In the genomic region with DNA sequence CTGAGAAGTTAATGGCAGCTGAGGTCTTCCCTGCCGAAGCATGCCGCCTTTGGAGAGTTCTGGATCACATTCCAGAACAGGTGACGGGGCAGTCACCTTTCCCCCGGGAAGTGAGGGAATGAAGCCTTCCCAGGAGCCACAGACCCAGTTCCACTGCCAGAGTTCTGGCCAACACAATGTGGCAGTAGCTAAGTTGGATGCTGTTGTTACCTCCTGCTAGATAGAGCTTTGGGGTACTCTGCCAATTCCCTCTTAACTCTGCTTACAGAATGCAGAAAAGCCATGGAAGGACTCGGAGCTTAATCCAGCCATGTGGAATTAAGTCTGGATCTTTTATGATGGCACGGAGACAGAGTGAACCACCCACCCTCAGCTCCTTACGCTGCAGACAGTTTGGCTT, we compare ENCODE assay signal across 23 mouse cellular contexts.
DNase-seq lines count a peak whose midpoint lies in the region; ATAC-seq and TF ChIP-seq lines count a peak whose summit lies in the region.
"Had no signal": no experiment of that assay in that cellular context is flagged by ENCODE, and none has a peak within 500 bp of the region (broad histone marks: within the 10 kb centered on the region; RNA-seq: fewer than 3 reads in every experiment).

No protein-coding gene starts in this region.

- H3K4me3 ChIP-seq in layer of hippocampus, adult 2 months = no peak overlapping the region
- H3K4me3 ChIP-seq: embryonic facial prominence, embryonic 10.5 days; embryonic facial prominence, embryonic 13.5 days; erythroblast, embryonic 14.5 days; forebrain, embryonic 12.5 days; forebrain, embryonic 15.5 days; hindbrain, embryonic 12.5 days; intestine, embryonic 15.5 days had no signal

- no peak for TF ChIP-seq CTCF in layer of hippocampus, adult 2 months (conservative IDR thresholded peaks at IDR 0.05)

- ATAC-seq in cerebellum, adult (ENCODE audit: insufficient number of reproducible peaks, low FRiP score, low TSS enrichment) = peak; percentile 46; the same call in 1 of the 2 replicates
- ATAC-seq: activated CD4-positive, CD25-positive, alpha-beta regulatory T cell, adult 4 months; forebrain, embryonic 15.5 days; hindbrain, embryonic 16.5 days; intestine, embryonic 15.5 days had no signal

- peak overlapping the region; percentile 25; the same call in 1 of the 2 replicates for H3K27ac ChIP-seq in layer of hippocampus, adult 2 months
- H3K27ac ChIP-seq: embryonic facial prominence, embryonic 10.5 days; embryonic facial prominence, embryonic 13.5 days; forebrain, embryonic 12.5 days; forebrain, embryonic 15.5 days; hindbrain, embryonic 12.5 days; intestine, embryonic 15.5 days had no signal

- DNase-seq in cerebellum, postnatal 4 days (ENCODE audit: low spot score in 2 of 2) = no peak
- no peak for DNase-seq in layer of hippocampus, adult 2 months (ENCODE audit: low spot score in 2 of 2)
- no peak for DNase-seq in layer of hippocampus, postnatal 36 days
- DNase-seq in cerebellum, adult 9-11 months = peak; percentile 79
- peak; percentile 48 for DNase-seq in cerebellum, postnatal 36 days
- DNase-seq in left cerebral cortex, adult 8-10 months (ENCODE audit: low spot score in 2 of 2) = no peak
- no peak for DNase-seq in right cerebral cortex, postnatal 4 days
- DNase-seq: adrenal gland, adult 8-10 months; adrenal gland, postnatal 25 days; embryo, embryonic 11 days; gastrocnemius, postnatal 10 days; gastrocnemius, postnatal 36 days; kidney, adult 11 months had no signal

Comparison
In these comparisons a context has a peak if more than half of its experiments do, and no peak if none do; other contexts are left out.
1. DNase-seq: peak in cerebellum, adult 9-11 months (single experiment) and cerebellum, postnatal 36 days (2 of 2); none in cerebellum, postnatal 4 days (0 of 2), layer of hippocampus, adult 2 months (0 of 2), layer of hippocampus, postnatal 36 days (0 of 2), left cerebral cortex, adult 8-10 months (0 of 2) and right cerebral cortex, postnatal 4 days (single experiment).